Mouse (Mus musculus): ENCODE measurements around the gene Slc16a2. TPM values are rescaled to one million over a fixed set of nuclear protein-coding genes. Genes with fewer than 3 reads are reported as not detected.

Gene Slc16a2
- polyA plus RNA-seq, 1 experiment: 4.2 TPM

GRCm38 (mm10) chrX:103719618-103720185 lies 102.1 kb downstream of the Slc16a2 start:
- WGBS: 67% methylated on average over 12 of the region's 12 CpGs
- TF ChIP-seq POLR2A (IDR thresholded peaks at IDR 0.05; ENCODE audit: borderline replicate concordance, control insufficient read depth, low read depth, low read length) (no peak), CTCF (IDR thresholded peaks at IDR 0.05; ENCODE audit: control insufficient read depth, insufficient read depth, low read length) (no peak)
- H3K4me3 ChIP-seq (replicated peaks; ENCODE audit: control insufficient read depth, low read depth, low read length): no peak overlapping the region

DNA sequence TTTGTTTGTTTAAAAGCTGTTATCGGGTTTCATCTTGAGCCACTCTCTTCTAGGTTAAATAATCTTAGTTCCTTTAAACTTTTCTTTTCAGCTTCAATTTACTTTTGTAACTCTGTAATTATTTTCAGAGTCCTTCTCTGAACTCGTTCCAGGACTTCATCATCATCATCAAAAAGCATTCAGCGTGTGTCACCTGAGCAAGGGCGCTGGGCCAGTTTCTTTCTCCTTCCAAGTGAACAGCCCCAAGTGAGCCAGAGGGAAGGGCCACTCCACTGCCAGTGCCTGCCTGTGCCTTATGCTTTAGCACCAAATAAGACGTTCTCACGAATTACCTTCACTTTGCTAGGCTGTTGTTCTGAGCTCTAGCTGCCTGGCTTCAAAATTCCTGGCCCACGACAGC lies 108.9 kb downstream of the Slc16a2 start:
- WGBS: 81% methylated on average over 7 of the region's 7 CpGs

More at GRCm38 (mm10) chrX:103719618-103720185, 102.1 kb downstream of the Slc16a2 start:
- H3K4me1 ChIP-seq (ENCODE audit: control insufficient read depth, insufficient read depth, low read length): no peaks in the 10 kb centered on the region
- no peak overlapping the region for H3K27ac ChIP-seq (ENCODE audit: control insufficient read depth, insufficient read depth, low read depth, low read length, poor library complexity)

GRCm38 (mm10) chrX:103709671-103710070 lies 112.1 kb downstream of the Slc16a2 start:
- Histone ChIP-seq H3K27ac (ENCODE audit: control insufficient read depth, insufficient read depth, low read depth, low read length, poor library complexity) (no peak overlapping the region), H3K4me1 (ENCODE audit: control insufficient read depth, insufficient read depth, low read length) (no peaks in the 10 kb centered on the region; the same call in 1 of the 2 replicates), H3K4me3 (replicated peaks; ENCODE audit: control insufficient read depth, low read depth, low read length) (no peak overlapping the region)
- TF ChIP-seq POLR2A (IDR thresholded peaks at IDR 0.05; ENCODE audit: borderline replicate concordance, control insufficient read depth, low read depth, low read length) (no peak), CTCF (IDR thresholded peaks at IDR 0.05; ENCODE audit: control insufficient read depth, insufficient read depth, low read length) (no peak)
- 55% methylated on average over 2 of the region's 2 CpGs for WGBS

More for the DNA sequence above, 108.9 kb downstream of the Slc16a2 start:
- Histone ChIP-seq H3K4me3 (replicated peaks; ENCODE audit: control insufficient read depth, low read depth, low read length) (no peak overlapping the region), H3K4me1 (ENCODE audit: control insufficient read depth, insufficient read depth, low read length) (no peaks in the 10 kb centered on the region; the same call in 1 of the 2 replicates), H3K27ac (ENCODE audit: control insufficient read depth, insufficient read depth, low read depth, low read length, poor library complexity) (no peak overlapping the region)
- TF ChIP-seq POLR2A (IDR thresholded peaks at IDR 0.05; ENCODE audit: borderline replicate concordance, control insufficient read depth, low read depth, low read length) (no peak), CTCF (IDR thresholded peaks at IDR 0.05; ENCODE audit: control insufficient read depth, insufficient read depth, low read length) (no peak)

GRCm38 (mm10) chrX:103708592-103708991 lies 113.2 kb downstream of the Slc16a2 start:
- H3K27ac ChIP-seq (ENCODE audit: control insufficient read depth, insufficient read depth, low read depth, low read length, poor library complexity): no peak overlapping the region
- WGBS: 66% methylated on average over 1 of the region's 1 CpGs
- no peaks in the 10 kb centered on the region; the same call in 1 of the 2 replicates for H3K4me1 ChIP-seq (ENCODE audit: control insufficient read depth, insufficient read depth, low read length)
- TF ChIP-seq CTCF (IDR thresholded peaks at IDR 0.05; ENCODE audit: control insufficient read depth, insufficient read depth, low read length) (no peak), POLR2A (IDR thresholded peaks at IDR 0.05; ENCODE audit: borderline replicate concordance, control insufficient read depth, low read depth, low read length) (no peak)
- H3K4me3 ChIP-seq (replicated peaks; ENCODE audit: control insufficient read depth, low read depth, low read length): no peak overlapping the region

GRCm38 (mm10) chrX:103704611-103705010 lies 117.2 kb downstream of the Slc16a2 start:
- TF ChIP-seq CTCF (IDR thresholded peaks at IDR 0.05; ENCODE audit: control insufficient read depth, insufficient read depth, low read length) (no peak), POLR2A (IDR thresholded peaks at IDR 0.05; ENCODE audit: borderline replicate concordance, control insufficient read depth, low read depth, low read length) (no peak)
- Histone ChIP-seq H3K4me3 (replicated peaks; ENCODE audit: control insufficient read depth, low read depth, low read length) (no peak overlapping the region), H3K27ac (ENCODE audit: control insufficient read depth, insufficient read depth, low read depth, low read length, poor library complexity) (no peak overlapping the region), H3K4me1 (ENCODE audit: control insufficient read depth, insufficient read depth, low read length) (no peaks in the 10 kb centered on the region; the same call in 1 of the 2 replicates)
- 78% methylated on average over 4 of the region's 4 CpGs for WGBS

DNA sequence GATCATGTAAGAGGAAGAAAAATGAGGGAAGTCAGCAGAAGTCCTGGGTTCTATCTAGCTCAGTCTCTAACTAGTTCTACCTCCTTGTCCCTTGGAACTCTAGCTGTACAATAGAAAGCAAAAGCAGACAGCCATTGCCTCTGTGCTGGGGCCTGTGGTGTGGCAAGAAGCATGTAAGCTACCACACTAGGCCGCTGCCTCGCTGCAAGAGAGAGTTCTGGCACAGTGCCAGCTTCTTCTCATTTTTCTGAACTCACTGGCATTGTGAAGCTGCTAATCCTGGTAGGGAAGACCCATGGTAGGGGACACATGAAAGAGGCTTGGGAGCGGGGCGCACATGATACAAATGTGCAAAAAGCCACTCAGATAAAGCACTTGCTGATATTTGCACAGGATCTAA lies 117.8 kb downstream of the Slc16a2 start:
- Histone ChIP-seq H3K4me3 (replicated peaks; ENCODE audit: control insufficient read depth, low read depth, low read length) (no peak overlapping the region), H3K27ac (ENCODE audit: control insufficient read depth, insufficient read depth, low read depth, low read length, poor library complexity) (no peak overlapping the region), H3K4me1 (ENCODE audit: control insufficient read depth, insufficient read depth, low read length) (no peaks in the 10 kb centered on the region)
- TF ChIP-seq POLR2A (IDR thresholded peaks at IDR 0.05; ENCODE audit: borderline replicate concordance, control insufficient read depth, low read depth, low read length) (no peak), CTCF (IDR thresholded peaks at IDR 0.05; ENCODE audit: control insufficient read depth, insufficient read depth, low read length) (no peak)
- WGBS: 55% methylated on average over 4 of the region's 4 CpGs

DNA sequence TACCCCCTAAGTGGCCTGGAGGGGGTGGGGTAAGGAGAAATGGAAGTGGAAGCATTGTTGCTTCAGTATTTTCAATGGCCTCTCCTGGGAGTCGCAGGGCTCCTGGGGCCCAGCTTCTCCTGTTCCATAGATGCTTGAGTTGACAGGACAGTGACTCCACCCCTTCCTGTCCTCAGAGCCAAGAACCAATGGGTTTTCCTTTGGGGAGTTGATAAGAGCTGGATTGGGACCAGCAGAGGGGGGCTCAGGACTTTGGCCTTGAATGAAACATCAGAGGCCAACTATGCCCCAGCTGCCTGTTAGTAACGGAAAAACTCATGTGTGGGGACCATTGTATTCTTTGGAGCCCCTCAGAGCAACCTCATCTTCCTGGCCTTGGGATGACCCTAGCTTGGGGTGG lies 124.0 kb downstream of the Slc16a2 start:
- H3K4me3 ChIP-seq (replicated peaks; ENCODE audit: control insufficient read depth, low read depth, low read length): no peak overlapping the region
- H3K27ac ChIP-seq (ENCODE audit: control insufficient read depth, insufficient read depth, low read depth, low read length, poor library complexity): no peak overlapping the region
- no peak for TF ChIP-seq POLR2A (IDR thresholded peaks at IDR 0.05; ENCODE audit: borderline replicate concordance, control insufficient read depth, low read depth, low read length)
- no peak for TF ChIP-seq CTCF (IDR thresholded peaks at IDR 0.05; ENCODE audit: control insufficient read depth, insufficient read depth, low read length)
- H3K4me1 ChIP-seq (ENCODE audit: control insufficient read depth, insufficient read depth, low read length): no peaks in the 10 kb centered on the region
- WGBS: 77% methylated on average over 2 of the region's 2 CpGs

GRCm38 (mm10) chrX:103696081-103696519 lies 125.7 kb downstream of the Slc16a2 start:
- Histone ChIP-seq H3K27ac (ENCODE audit: control insufficient read depth, insufficient read depth, low read depth, low read length, poor library complexity) (no peak overlapping the region), H3K4me1 (ENCODE audit: control insufficient read depth, insufficient read depth, low read length) (no peaks in the 10 kb centered on the region), H3K4me3 (replicated peaks; ENCODE audit: control insufficient read depth, low read depth, low read length) (no peak overlapping the region)
- 14% methylated on average over 9 of the region's 9 CpGs for WGBS
- TF ChIP-seq CTCF (IDR thresholded peaks at IDR 0.05; ENCODE audit: control insufficient read depth, insufficient read depth, low read length) (no peak), POLR2A (IDR thresholded peaks at IDR 0.05; ENCODE audit: borderline replicate concordance, control insufficient read depth, low read depth, low read length) (no peak)
